Mouse (Mus musculus): ENCODE data around the gene March8.

GRCm38 (mm10) chr6:116350643-116351042 lies 12.8 kb downstream of the March8 start:
- TF ChIP-seq CTCF (IDR thresholded peaks at IDR 0.05 in 2 of 3, conservative IDR thresholded peaks at IDR 0.05 in 1 of 3; ENCODE audit: control insufficient read depth in 1 of 3, insufficient read depth in 1 of 3, low read depth in 2 of 3, low read length in 3 of 3, poor library complexity in 1 of 3, severe bottlenecking in 1 of 3), result no peak
- no peak for TF ChIP-seq TBP (IDR thresholded peaks at IDR 0.05; ENCODE audit: low read depth, low read length)
- TF ChIP-seq POLR2A (IDR thresholded peaks at IDR 0.05; ENCODE audit: control insufficient read depth in 1 of 2, insufficient read depth in 1 of 2, low read depth in 1 of 2, low read length in 2 of 2, poor library complexity in 1 of 2), result no peak
- 0 out of 2 replicates have a peak, but pooled peaks have one; percentile 36 for TF ChIP-seq ETS1 (IDR thresholded peaks at IDR 0.05; ENCODE audit: low read depth, low read length)
- TF ChIP-seq CHD2 (IDR thresholded peaks at IDR 0.05; ENCODE audit: low read length), result no peak
- no peak for TF ChIP-seq POLR2AphosphoS5 (IDR thresholded peaks at IDR 0.05; ENCODE audit: borderline replicate concordance, low read depth, low read length)
- no peak for TF ChIP-seq USF1 (IDR thresholded peaks at IDR 0.05; ENCODE audit: low read depth, low read length)
- TF ChIP-seq RCOR1 (IDR thresholded peaks at IDR 0.05; ENCODE audit: low read depth, low read length), result no peak
- TF ChIP-seq NELFE (IDR thresholded peaks at IDR 0.05; ENCODE audit: low read depth, low read length), result no peak
- TF ChIP-seq MAFK (IDR thresholded peaks at IDR 0.05; ENCODE audit: borderline replicate concordance, low read depth, low read length), result no peak
- TF ChIP-seq GABPA (IDR thresholded peaks at IDR 0.05; ENCODE audit: low read depth, low read length), result no peak
- no peak; the same call in 1 of the 2 replicates for TF ChIP-seq SIN3A (IDR thresholded peaks at IDR 0.05; ENCODE audit: low read length)

Data from MEL (cell line).